Mouse (Mus musculus): ENCODE results near the gene Gm5941. TPM values are rescaled to one million over a fixed set of nuclear protein-coding genes. Genes with fewer than 3 reads are reported as not detected.
"Not testable (repeated sequence)": the region's sequence is repeated elsewhere in the genome, so short reads cannot be mapped to it uniquely, and the experiment has no call there.

The Gm5941 gene
- not detected in 2 replicates for polyA plus RNA-seq (2015; fragmentation: Nextera tagmentation; extraction: Ambion mirVana)

GRCm38 (mm10) chrX:92489649-92490048 is at the start of gene Gm5941:
Gene Gm5941, plus strand, starts transcription at chrX:92489949.
- 80% methylated on average over 4 of the region's 4 CpGs for WGBS
- H3K4me2 ChIP-seq; ATAC-seq (ENCODE audit: low FRiP score, low read depth); H3K9ac ChIP-seq; H3K36me3 ChIP-seq; H3K4me3 ChIP-seq; H3K4me1 ChIP-seq (replicated peaks); H3K27ac ChIP-seq (replicated peaks); H3K27me3 ChIP-seq; H3K9me3 ChIP-seq: not testable (repeated sequence)

- Histone ChIP-seq H3K9ac (no peak overlapping the region), H3K4me3 (no peak overlapping the region), H3K4me2 (no peak overlapping the region), H3K27me3 (no peaks in the 10 kb centered on the region), H3K4me1 (replicated peaks) (no peaks in the 10 kb centered on the region), H3K9me3 (no peaks in the 10 kb centered on the region), H3K36me3 (no peaks in the 10 kb centered on the region), H3K27ac (replicated peaks) (no peak overlapping the region)
- 33% methylated on average over 3 of the region's 3 CpGs for WGBS
- ATAC-seq (ENCODE audit: low FRiP score, low read depth) = no peak
These were observed 29.3 kb upstream of the Gm5941 start for GRCm38 (mm10) chrX:92460496-92460895.

GRCm38 (mm10) chrX:92464773-92465172 is 25.0 kb upstream of the Gm5941 start:
- 65% methylated on average over 4 of the region's 4 CpGs for WGBS
- Histone ChIP-seq H3K9ac (no peak overlapping the region), H3K4me1 (replicated peaks) (no peaks in the 10 kb centered on the region), H3K36me3 (no peaks in the 10 kb centered on the region), H3K4me3 (no peak overlapping the region), H3K4me2 (no peak overlapping the region), H3K27ac (replicated peaks) (no peak overlapping the region), H3K27me3 (no peaks in the 10 kb centered on the region), H3K9me3 (no peaks in the 10 kb centered on the region)
- no peak for ATAC-seq (ENCODE audit: low FRiP score, low read depth)

GRCm38 (mm10) chrX:92498254-92498653 is 8.5 kb downstream of the Gm5941 start:
- H3K36me3 ChIP-seq = no peaks in the 10 kb centered on the region
- no peaks in the 10 kb centered on the region for H3K9me3 ChIP-seq
- H3K27me3 ChIP-seq = no peaks in the 10 kb centered on the region
- no peak overlapping the region for H3K4me2 ChIP-seq
- no peaks in the 10 kb centered on the region for H3K4me1 ChIP-seq (replicated peaks)
- WGBS = 32% methylated on average over 1 of the region's 1 CpGs
- H3K4me3 ChIP-seq = no peak overlapping the region
- H3K9ac ChIP-seq = no peak overlapping the region
- ATAC-seq (ENCODE audit: low FRiP score, low read depth) = no peak
- H3K27ac ChIP-seq (replicated peaks) = no peak overlapping the region

- H3K4me1 ChIP-seq (replicated peaks) = no peaks in the 10 kb centered on the region
- no peak overlapping the region for H3K4me3 ChIP-seq
- no peak for ATAC-seq (ENCODE audit: low FRiP score, low read depth)
- H3K27me3 ChIP-seq = no peaks in the 10 kb centered on the region
- no peak overlapping the region for H3K27ac ChIP-seq (replicated peaks)
- no peaks in the 10 kb centered on the region for H3K9me3 ChIP-seq
- 91% methylated on average over 1 of the region's 1 CpGs for WGBS
- no peak overlapping the region for H3K9ac ChIP-seq
- H3K36me3 ChIP-seq = no peaks in the 10 kb centered on the region
- H3K4me2 ChIP-seq = no peak overlapping the region
These were observed 38.1 kb downstream of the Gm5941 start for GRCm38 (mm10) chrX:92527826-92528225.

Other genes starting within 250 kb of the Gm5941 start
- not detected in 2 replicates for gene Mageb18, start 109.6 kb downstream of the Gm5941 start, polyA plus RNA-seq (2015; fragmentation: Nextera tagmentation; extraction: Ambion mirVana)

All from hindbrain, embryonic 15.5 days (tissue).